Mouse (Mus musculus) layer of hippocampus, postnatal 36 days (tissue): Measurements from ENCODE around the gene Ccdc85a. TPM values are rescaled to one million over a fixed set of nuclear protein-coding genes. Genes with fewer than 3 reads are reported as not detected.
"Not testable (repeated sequence)": the region's sequence is repeated elsewhere in the genome, so short reads cannot be mapped to it uniquely, and the experiment has no call there.

ENCODE experiments used
- DNase-seq, 2 experiments: peaks; one replicate each; pipeline ENCODE4 v3.0.0; 2022
- total RNA-seq, 2 experiments: library from RNA; stranded (reverse); gene quantifications; 2 replicates each; pipeline ENCODE4 v1.2.3; 2021

Ccdc85a gene
- total RNA-seq, 2 experiments from 2014 or later = 144 to 166 TPM

- DNase-seq = peak; percentile 55 to 64
Measured at GRCm38 (mm10) chr11:28422451-28423231, 161.5 kb downstream of the Ccdc85a start.

- peak; percentile 40 to 41 for DNase-seq
Measured at GRCm38 (mm10) chr11:28415841-28416240, 168.3 kb downstream of the Ccdc85a start.

- not testable (repeated sequence) for DNase-seq
Measured at GRCm38 (mm10) chr11:28409880-28410279, 174.2 kb downstream of the Ccdc85a start.

GRCm38 (mm10) chr11:28397166-28397565 is 187.0 kb downstream of the Ccdc85a start:
- no peak for DNase-seq

GRCm38 (mm10) chr11:28375891-28376290 is 208.2 kb downstream of the Ccdc85a start:
- no peak for DNase-seq

GRCm38 (mm10) chr11:28374636-28375035 is 209.5 kb downstream of the Ccdc85a start:
- DNase-seq = no peak

- DNase-seq = not testable (repeated sequence)
Measured at GRCm38 (mm10) chr11:28371381-28371780, 212.7 kb downstream of the Ccdc85a start.

GRCm38 (mm10) chr11:28365929-28366244 is 218.2 kb downstream of the Ccdc85a start:
- DNase-seq = no peak

GRCm38 (mm10) chr11:28365209-28365928 is 218.8 kb downstream of the Ccdc85a start:
- peak; percentile 66 to 73 for DNase-seq

GRCm38 (mm10) chr11:28343465-28343864 is 240.7 kb downstream of the Ccdc85a start:
- DNase-seq = no peak

GRCm38 (mm10) chr11:28341887-28342286 is 242.2 kb downstream of the Ccdc85a start:
- DNase-seq = no peak

- not testable (repeated sequence) for DNase-seq
Measured at GRCm38 (mm10) chr11:28339224-28340150, 244.6 kb downstream of the Ccdc85a start, which contains the start of gene Gm6685. Gene Gm6685 (minus strand): TSS chr11:28339867.

Other genes with a start within 250 kb of the Ccdc85a start
- 1 to 10 TPM; 4.8 to 8.3 TPM for gene Gm6685, start 244.5 kb downstream of the Ccdc85a start, total RNA-seq